Mouse (Mus musculus) macrophage (primary cell): ENCODE data around the gene Ppm1h. TPM values are rescaled to one million over a fixed set of nuclear protein-coding genes. Genes with fewer than 3 reads are reported as not detected.

Experiments used
- H3K27ac ChIP-seq: fragments of 350-480 bp; formaldehyde crosslinking; 2 replicates; pipeline ENCODE4 v1.9.0; 2021
- H3K36me3 ChIP-seq: fragments of 350-480 bp; formaldehyde crosslinking; 2 replicates; pipeline ENCODE4 v1.9.0; 2021; ENCODE audit errors: inconsistent target
- H3K4me3 ChIP-seq: fragments of 350-480 bp; formaldehyde crosslinking; 2 replicates; pipeline ENCODE4 v1.9.0; 2021; ENCODE audit errors: inconsistent target
- H3K79me2 ChIP-seq: fragments of 350-480 bp; formaldehyde crosslinking; 2 replicates; pipeline ENCODE4 v1.9.0; 2021; ENCODE audit errors: inconsistent target
- WGBS: methylation state at CpG from one replicate; pipeline ENCODE4 v1.1.7; 2026; ENCODE audit warnings: inconsistent platforms; ENCODE audit not compliant: missing documents; 5-methylcytosine and 5-hydroxymethylcytosine counted together
- polyA plus RNA-seq: library from polyadenylated mRNA; stranded (reverse); fragments of 250-400 nt; gene quantifications from 3 replicates; pipeline ENCODE4 v1.2.4, GENCODE M21; 2018; ENCODE audit warnings: inconsistent platforms

Gene Ppm1h
- polyA plus RNA-seq, 1 experiment from 2014 or later = 53.1 TPM

GRCm38 (mm10) chr10:122848020-122848457, 169.5 kb downstream of the Ppm1h start:
- peaks cover 6% of the 10 kb centered on the region; the same call in 1 of the 2 replicates for H3K36me3 ChIP-seq
- peaks cover 99% of the 10 kb centered on the region; the same call in 1 of the 2 replicates for H3K79me2 ChIP-seq
- H3K4me3 ChIP-seq = no peak overlapping the region
- no peak overlapping the region for H3K27ac ChIP-seq
- 86% methylated on average over 2 of the region's 2 CpGs for WGBS

- Histone ChIP-seq H3K36me3 (peaks cover 8% of the 10 kb centered on the region; the same call in 1 of the 2 replicates), H3K79me2 (peaks cover 93% of the 10 kb centered on the region; the same call in 1 of the 2 replicates), H3K4me3 (no peak overlapping the region), H3K27ac (no peak overlapping the region)
- WGBS = 95% methylated on average over 16 of the region's 16 CpGs
These were observed 173.0 kb downstream of the Ppm1h start for GRCm38 (mm10) chr10:122851267-122852160.

GRCm38 (mm10) chr10:122854571-122854970, 176.0 kb downstream of the Ppm1h start:
- Histone ChIP-seq H3K79me2 (peaks cover 62% of the 10 kb centered on the region; the same call in 1 of the 2 replicates), H3K36me3 (peaks cover 29% of the 10 kb centered on the region; the same call in 1 of the 2 replicates), H3K27ac (no peak overlapping the region), H3K4me3 (no peak overlapping the region)
- WGBS = 96% methylated on average over 5 of the region's 6 CpGs

DNA sequence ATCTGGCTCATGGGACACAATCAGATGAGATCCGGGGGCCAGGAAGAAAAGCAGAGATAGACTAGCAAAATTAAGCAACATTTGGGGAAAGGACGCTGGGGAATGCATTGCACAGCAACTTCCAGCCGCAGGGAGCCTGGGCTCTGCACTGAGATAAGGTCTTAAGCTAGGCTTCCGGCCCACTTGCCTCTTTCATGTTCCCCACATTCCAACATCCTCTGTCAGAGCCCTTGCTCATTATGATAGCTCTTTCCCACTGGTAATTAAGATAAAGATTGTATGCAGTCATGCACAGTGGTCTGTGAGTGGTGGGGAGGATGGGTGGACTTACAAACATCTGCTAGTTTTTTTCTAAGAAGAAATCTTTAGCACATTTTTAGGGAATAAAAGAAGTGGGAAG, 176.6 kb downstream of the Ppm1h start:
- H3K36me3 ChIP-seq = peaks cover 32% of the 10 kb centered on the region; the same call in 1 of the 2 replicates
- WGBS = 87% methylated on average over 4 of the region's 4 CpGs

GRCm38 (mm10) chr10:122856040-122856764, 177.6 kb downstream of the Ppm1h start:
- H3K27ac ChIP-seq = no peak overlapping the region

More for the DNA sequence above, 176.6 kb downstream of the Ppm1h start:
- Histone ChIP-seq H3K79me2 (peaks cover 56% of the 10 kb centered on the region; the same call in 1 of the 2 replicates), H3K4me3 (no peak overlapping the region), H3K27ac (no peak overlapping the region)

DNA sequence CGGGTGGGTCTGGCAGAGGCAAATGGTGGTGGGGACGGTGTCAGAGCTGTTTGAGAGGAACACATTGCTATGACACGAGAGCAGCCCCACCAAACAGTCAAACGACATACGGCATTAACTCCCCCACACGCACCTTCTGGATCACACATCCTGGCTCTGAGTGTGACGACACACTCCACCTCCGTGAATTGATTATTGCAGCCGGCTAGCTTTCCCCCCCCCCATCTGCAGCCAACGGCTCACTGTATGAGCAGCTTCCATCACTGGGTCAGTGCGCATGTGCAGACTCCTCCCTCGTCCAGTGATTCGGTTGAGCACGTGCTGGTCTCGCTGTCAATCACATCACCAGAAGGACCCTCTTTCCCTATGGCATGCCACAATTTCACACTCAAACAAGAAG, 178.6 kb downstream of the Ppm1h start:
- WGBS = 94% methylated on average over 15 of the region's 15 CpGs

More at GRCm38 (mm10) chr10:122856040-122856764, 177.6 kb downstream of the Ppm1h start:
- peaks cover 32% of the 10 kb centered on the region; the same call in 1 of the 2 replicates for H3K36me3 ChIP-seq
- H3K79me2 ChIP-seq = peaks cover 51% of the 10 kb centered on the region; the same call in 1 of the 2 replicates
- 72% methylated on average over 17 of the region's 17 CpGs for WGBS
- no peak overlapping the region for H3K4me3 ChIP-seq

GRCm38 (mm10) chr10:122858904-122859641, 180.5 kb downstream of the Ppm1h start:
- Histone ChIP-seq H3K4me3 (no peak overlapping the region), H3K27ac (no peak overlapping the region), H3K36me3 (peaks cover 49% of the 10 kb centered on the region; the same call in 1 of the 2 replicates), H3K79me2 (peaks cover 51% of the 10 kb centered on the region; the same call in 1 of the 2 replicates)
- WGBS = 97% methylated on average over 8 of the region's 8 CpGs

More for the DNA sequence above, 178.6 kb downstream of the Ppm1h start:
- Histone ChIP-seq H3K4me3 (no peak overlapping the region), H3K79me2 (peaks cover 51% of the 10 kb centered on the region; the same call in 1 of the 2 replicates), H3K36me3 (peaks cover 36% of the 10 kb centered on the region; the same call in 1 of the 2 replicates), H3K27ac (no peak overlapping the region)

- no peak overlapping the region for H3K4me3 ChIP-seq
- peaks cover 49% of the 10 kb centered on the region; the same call in 1 of the 2 replicates for H3K36me3 ChIP-seq
- peaks cover 51% of the 10 kb centered on the region; the same call in 1 of the 2 replicates for H3K79me2 ChIP-seq
- no peak overlapping the region for H3K27ac ChIP-seq
- WGBS = 96% methylated on average over 7 of the region's 8 CpGs
These were observed 181.1 kb downstream of the Ppm1h start for GRCm38 (mm10) chr10:122859642-122859997.

DNA sequence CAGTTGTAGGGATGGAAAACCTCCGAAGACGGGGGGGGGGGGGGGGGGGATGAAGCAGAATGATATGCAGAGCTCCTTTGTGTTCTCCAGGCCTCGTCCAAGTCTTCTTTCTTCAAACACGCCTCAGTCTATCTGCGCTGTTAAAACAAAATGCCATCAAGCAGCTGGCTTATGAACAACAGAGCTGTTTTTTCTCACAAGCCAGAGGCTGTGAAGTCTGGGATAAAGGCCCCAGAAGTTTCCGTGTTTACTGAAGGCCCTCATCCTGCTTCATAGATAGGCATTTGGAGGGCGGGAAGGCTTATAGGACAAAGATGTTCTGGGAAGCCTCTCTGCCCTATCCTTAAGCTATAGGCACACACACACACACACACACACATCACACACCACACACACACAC, 181.5 kb downstream of the Ppm1h start:
- peaks cover 49% of the 10 kb centered on the region; the same call in 1 of the 2 replicates for H3K36me3 ChIP-seq
- no peak overlapping the region for H3K4me3 ChIP-seq
- 95% methylated on average over 5 of the region's 7 CpGs for WGBS
- peaks cover 51% of the 10 kb centered on the region; the same call in 1 of the 2 replicates for H3K79me2 ChIP-seq
- H3K27ac ChIP-seq = no peak overlapping the region

DNA sequence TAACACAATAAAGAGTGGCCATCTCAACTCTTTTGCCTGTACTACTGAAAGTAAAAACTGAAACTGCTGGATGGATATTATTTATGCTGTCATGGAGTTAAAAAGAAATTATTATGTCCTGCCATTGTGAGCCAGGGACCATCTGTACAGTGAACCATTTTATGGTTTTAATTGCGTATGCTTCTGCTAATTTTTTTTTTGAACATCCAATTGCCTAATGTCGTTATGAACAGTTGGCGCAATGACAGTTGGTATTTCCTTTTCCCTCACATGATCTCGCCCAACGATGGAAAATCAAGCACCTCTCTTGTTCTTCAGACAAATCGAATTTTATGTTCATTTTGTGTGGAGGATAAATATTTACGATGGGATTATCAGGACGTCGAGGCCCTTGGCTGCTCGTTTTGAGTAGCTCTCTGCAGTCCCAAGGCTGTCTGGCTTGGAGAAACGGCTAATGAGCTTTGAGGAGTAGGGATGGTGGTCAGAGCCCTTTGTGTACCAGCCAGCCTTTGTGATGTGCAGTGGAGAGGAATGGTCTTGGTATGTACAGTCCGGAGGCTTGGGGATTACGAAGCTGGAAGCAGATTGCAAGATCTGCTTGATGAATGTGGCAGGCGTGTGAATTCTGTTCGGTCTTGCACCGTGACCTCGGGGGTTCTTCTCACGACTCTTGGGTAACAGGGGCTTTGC, 183.3 kb downstream of the Ppm1h start:
- Histone ChIP-seq H3K36me3 (peaks cover 43% of the 10 kb centered on the region; the same call in 1 of the 2 replicates), H3K27ac (no peak overlapping the region), H3K79me2 (peaks cover 57% of the 10 kb centered on the region; the same call in 1 of the 2 replicates), H3K4me3 (no peak overlapping the region)
- WGBS = 94% methylated on average over 17 of the region's 18 CpGs

- Histone ChIP-seq H3K36me3 (peaks cover 36% of the 10 kb centered on the region; the same call in 1 of the 2 replicates), H3K4me3 (no peak overlapping the region), H3K27ac (no peak overlapping the region), H3K79me2 (peaks cover 61% of the 10 kb centered on the region; the same call in 1 of the 2 replicates)
- 95% methylated on average over 17 of the region's 17 CpGs for WGBS
These were observed 183.9 kb downstream of the Ppm1h start for GRCm38 (mm10) chr10:122862386-122863023.

DNA sequence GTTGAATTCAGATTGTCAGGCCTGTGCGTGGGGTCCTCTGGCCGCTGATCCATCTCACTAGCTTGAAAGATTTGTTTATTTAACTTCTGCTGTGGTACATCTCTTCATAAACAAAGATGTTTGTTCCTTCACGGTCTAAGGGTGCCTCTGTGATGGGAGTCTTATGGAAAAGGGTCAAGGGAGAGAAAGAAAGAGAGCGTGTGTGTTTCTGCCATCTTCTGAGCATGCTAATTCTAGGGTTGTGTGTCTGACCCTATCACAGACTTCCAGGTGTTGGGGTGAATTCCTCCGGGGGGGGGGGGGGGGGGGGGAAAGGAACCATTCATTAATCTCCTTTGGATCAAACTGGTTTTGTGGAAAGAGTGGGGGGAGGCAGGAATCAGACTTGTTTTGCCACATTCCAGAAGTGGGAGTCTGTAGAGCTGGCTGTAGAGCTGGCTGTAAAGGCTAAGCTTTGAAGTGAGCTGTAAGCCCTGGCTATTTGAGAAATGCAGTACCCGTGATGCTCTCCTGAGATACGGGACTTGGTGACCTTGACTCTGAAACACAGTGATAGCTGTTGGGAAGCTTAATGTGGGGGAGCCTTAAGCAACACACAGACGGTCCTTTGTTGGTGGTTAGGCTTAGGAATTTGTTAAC, 191.4 kb downstream of the Ppm1h start:
- no peak overlapping the region for H3K27ac ChIP-seq
- no peak overlapping the region for H3K4me3 ChIP-seq
- no peaks in the 10 kb centered on the region; the same call in 1 of the 2 replicates for H3K36me3 ChIP-seq
- whole genome bisulfite sequencing = 98% methylated on average over 7 of the region's 8 CpGs
- H3K79me2 ChIP-seq = peaks cover 80% of the 10 kb centered on the region; the same call in 1 of the 2 replicates
